Mouse (Mus musculus) spleen, postnatal 0 days (tissue): ENCODE results near the gene Tpd52l1. TPM values are rescaled to one million over a fixed set of nuclear protein-coding genes. Genes with fewer than 3 reads are reported as not detected.

ENCODE experiments used
- polyA plus RNA-seq: library from polyadenylated mRNA; unstranded; fragments of >200 nt; fragmentation: Nextera tagmentation; extraction: Ambion mirVana; gene quantifications from 2 replicates; pipeline ENCODE4 v1.2.1, GENCODE M21; 2015

The Tpd52l1 gene
- 1.00 and 1.8 TPM in 2 replicates for polyA plus RNA-seq

DNA sequence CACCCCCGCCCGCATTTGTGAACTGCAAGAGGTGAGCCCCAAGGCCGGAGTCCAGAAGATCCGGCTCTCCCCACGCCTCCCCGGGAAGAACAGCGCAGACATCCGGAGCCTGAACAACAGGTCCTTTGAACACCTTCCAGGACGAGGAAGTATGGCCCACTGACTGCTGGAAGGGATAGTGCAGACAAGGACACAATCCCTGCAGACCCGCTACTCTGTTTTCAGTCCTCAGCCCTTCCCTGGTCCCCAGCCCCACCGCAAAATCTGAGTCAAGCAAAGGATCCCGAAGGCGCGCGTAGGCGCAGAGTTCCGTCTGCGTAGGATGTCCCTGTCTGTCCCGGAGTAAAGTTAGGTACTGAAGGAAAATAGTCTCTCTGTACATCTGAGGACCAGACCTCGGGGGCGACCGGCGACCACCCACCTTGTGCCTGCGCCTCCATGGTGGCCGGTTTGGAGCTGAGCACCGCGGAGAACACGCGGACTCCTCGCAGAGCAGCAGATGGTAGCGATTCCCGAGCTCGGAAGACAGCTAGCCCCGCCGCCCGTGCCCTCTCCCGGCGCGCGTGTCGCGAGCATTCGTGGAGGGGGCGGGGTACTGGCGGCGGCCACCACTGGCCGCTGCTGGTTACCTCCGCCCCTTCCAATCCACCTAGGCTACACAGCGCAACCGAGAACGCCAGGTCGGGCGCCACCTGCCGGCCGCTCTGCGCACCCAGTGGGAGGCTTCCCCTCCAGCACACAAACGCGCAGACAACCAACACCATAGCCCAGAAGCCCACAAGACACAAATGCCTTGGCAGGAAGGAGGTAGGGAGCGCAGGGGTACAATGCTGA, at the start of gene Tpd52l1:
Gene Tpd52l1 (minus strand): TSS at position 668 of the 834 bp plus-strand sequence.

DNA sequence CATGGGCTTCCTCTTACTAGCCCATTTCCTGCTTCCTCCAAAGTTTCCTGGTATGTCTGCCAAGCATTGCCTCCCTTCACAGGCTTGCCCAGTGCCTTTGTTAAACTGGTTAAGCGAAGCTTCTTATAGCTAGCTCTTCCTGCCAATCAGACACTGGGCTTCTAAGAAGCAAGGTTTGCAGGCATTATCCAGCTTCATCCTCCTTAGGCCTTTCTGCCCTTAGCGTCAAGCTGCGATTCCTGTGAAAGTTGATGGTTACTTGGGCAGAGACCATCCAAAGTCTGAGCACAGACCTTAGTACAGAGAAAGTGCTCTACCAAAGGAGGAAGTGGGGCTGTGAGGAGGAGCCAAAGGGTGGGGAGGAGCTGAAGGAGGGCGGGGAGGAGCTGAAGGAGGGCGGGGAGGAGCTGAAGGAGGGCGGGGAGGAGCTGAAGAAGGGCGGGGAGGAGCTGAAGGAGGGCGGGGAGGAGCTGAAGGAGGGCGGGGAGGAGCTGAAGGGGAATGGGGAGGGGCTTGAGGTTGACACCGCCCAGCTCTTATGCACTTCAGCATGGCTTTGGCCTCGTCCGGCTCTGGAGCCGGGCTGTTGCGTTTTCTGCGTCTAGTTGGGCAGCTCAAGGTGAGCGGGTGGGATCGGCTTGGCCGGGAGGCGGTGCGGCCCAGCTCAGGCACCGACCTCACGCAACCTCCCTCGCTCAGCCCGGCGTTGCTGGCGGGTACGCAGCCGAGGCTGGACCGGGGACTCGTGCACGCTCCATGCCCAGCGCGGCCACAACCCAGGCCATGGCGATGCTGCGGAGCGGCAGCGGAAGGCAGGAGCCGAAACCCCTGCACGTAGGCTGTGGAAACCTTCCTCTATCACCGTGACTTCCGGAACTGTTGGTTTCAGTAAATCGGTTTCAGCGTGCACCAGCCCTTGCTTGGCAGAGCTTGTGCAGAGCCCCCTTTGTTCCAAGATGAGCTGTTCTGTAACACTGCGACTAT, 132.6 kb downstream of the Tpd52l1 start, which contains the start of gene Hddc2:
Gene Hddc2 (plus strand): TSS at position 519 of the 984 bp plus-strand sequence.

Other genes starting within 250 kb of the Tpd52l1 start
- gene Hddc2, start 132.6 kb downstream of the Tpd52l1 start, polyA plus RNA-seq: 38.6 and 40.4 TPM in 2 replicates
- gene Rnf217, start 163.2 kb upstream of the Tpd52l1 start, polyA plus RNA-seq: 0.39 and 0.40 TPM in 2 replicates